Mouse (Mus musculus): ENCODE data around the gene Gm8362. TPM values are rescaled to one million over a fixed set of nuclear protein-coding genes. Genes with fewer than 3 reads are reported as not detected.
"Not testable (repeated sequence)": the region's sequence is repeated elsewhere in the genome, so short reads cannot be mapped to it uniquely, and the experiment has no call there.

Gm8362 gene
- not detected in 2 replicates for polyA plus RNA-seq (2016; fragmentation: Nextera tagmentation; extraction: Ambion mirVana)

DNA sequence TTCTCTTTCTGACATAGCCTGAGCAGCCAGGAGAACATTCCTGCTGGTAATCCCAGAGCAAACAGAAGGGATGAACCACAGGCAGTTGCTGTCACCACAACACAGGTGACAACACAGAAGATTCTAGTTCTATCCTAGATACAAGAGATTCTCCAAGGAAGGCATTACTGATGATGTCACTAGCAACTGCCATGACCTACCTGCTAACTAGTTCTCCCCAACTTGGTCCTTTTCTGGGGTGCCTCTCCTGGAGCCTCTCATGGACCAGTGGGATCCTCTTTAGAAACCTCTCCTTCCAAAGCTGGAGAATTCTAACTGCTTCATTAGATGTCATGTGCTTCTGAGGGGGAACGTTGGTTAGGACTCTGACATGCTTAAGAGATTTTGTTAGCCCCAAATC is at the start of gene Gm8362:
TSS of gene Gm8362 (minus strand) at position 101 of the 400 bp plus-strand sequence.
- not testable (repeated sequence) for H3K4me3 ChIP-seq; H3K4me1 ChIP-seq; H3K27ac ChIP-seq (replicated peaks); H3K36me3 ChIP-seq (replicated peaks); DNase-seq (ENCODE audit: low spot score); H3K9me3 ChIP-seq; H3K27me3 ChIP-seq (replicated peaks; ENCODE audit: low read depth, poor library complexity, severe bottlenecking)
- WGBS = 86% methylated on average over 1 of the region's 1 CpGs

GRCm38 (mm10) chr14:6823297-6823696 is 49.1 kb upstream of the Gm8362 start:
- H3K9me3 ChIP-seq; DNase-seq (ENCODE audit: low spot score); H3K27me3 ChIP-seq (replicated peaks; ENCODE audit: low read depth, poor library complexity, severe bottlenecking); H3K27ac ChIP-seq (replicated peaks); H3K36me3 ChIP-seq (replicated peaks); H3K4me3 ChIP-seq; H3K4me1 ChIP-seq: not testable (repeated sequence)
- WGBS = 86% methylated on average over 3 of the region's 3 CpGs

- not testable (repeated sequence) for DNase-seq (ENCODE audit: low spot score); H3K36me3 ChIP-seq (replicated peaks); H3K27ac ChIP-seq (replicated peaks); H3K9me3 ChIP-seq; H3K27me3 ChIP-seq (replicated peaks; ENCODE audit: low read depth, poor library complexity, severe bottlenecking); H3K4me1 ChIP-seq
- H3K4me3 ChIP-seq = peak overlapping the region; percentile 58
- WGBS = under 1% methylated on average over 5 of the region's 13 CpGs
Observed at GRCm38 (mm10) chr14:6757231-6757536, 17.0 kb downstream of the Gm8362 start.

DNA sequence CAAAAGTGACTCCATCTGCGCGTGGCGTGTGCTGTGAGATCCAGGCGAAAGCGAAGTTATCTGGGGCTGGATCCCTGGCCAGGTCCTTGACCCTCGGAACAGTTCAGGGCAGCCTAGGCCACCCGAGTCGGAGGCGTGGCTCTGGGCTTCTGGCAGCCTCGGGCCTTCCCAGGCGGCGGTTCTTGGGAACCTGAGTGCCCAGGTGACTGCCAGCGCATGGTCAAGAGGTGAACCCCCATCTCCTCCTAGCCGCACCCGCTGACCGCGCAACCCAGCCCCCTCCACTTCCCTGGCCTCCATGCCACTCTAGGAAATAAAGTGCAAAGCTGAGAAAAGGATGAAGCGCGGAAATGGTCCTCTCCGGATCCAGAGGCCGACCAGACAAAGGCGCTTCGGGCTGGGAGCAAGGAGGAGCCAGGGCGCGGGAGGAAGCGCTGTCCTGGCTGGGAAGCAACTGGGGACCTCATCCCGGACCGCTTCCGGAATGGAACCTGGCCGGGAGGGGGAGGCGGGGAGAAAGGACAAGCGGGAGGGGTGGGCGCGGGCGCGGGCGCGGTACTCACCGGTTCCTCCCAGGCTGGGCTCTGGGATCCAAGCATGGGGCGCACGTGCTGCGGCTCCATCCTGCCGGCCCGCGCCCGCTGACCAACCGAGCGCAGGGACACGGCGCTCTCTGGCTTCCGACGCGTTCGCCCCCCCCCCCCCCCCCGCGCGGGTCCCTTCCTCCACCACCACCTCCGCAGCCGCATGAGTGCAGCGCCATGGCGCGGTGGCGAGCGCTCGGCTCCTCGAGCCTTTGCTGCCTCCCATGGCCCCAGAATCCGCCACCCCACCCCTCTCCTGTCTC is 17.6 kb downstream of the Gm8362 start:
- under 1% methylated on average over 52 of the region's 67 CpGs for WGBS
- DNase-seq (ENCODE audit: low spot score) = peak; percentile 29

DNA sequence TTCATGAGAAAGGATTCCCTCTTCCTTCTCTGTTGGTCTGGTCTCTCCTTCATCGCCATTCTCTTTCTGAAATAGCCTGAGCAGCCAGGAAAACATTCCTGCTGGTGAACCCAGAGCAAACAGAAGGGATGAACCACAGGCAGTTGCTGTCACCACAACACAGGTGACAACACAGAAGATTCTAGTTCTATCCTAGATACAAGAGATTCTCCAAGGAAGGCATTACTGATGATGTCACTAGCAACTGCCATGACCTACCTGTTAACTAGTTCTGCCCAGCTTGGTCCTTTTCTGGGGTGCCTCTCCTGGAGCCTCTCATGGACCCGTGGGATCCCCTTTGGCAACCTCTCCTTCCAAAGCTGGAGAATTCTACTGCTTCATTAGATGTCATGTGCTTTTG is 32.0 kb downstream of the Gm8362 start, which contains the start of gene Gm3636:
TSS of gene Gm3636 (minus strand) at position 101 of the 400 bp plus-strand sequence.
- not testable (repeated sequence) for H3K9me3 ChIP-seq; H3K27me3 ChIP-seq (replicated peaks; ENCODE audit: low read depth, poor library complexity, severe bottlenecking); H3K27ac ChIP-seq (replicated peaks); DNase-seq (ENCODE audit: low spot score); H3K4me1 ChIP-seq; H3K36me3 ChIP-seq (replicated peaks); H3K4me3 ChIP-seq
- WGBS = no CpG with 5 or more reads among the region's 2 CpGs

More for the DNA sequence above, 17.6 kb downstream of the Gm8362 start:
- peak overlapping the region; percentile 58 for H3K4me3 ChIP-seq
- H3K4me1 ChIP-seq; H3K36me3 ChIP-seq (replicated peaks); H3K9me3 ChIP-seq; H3K27me3 ChIP-seq (replicated peaks; ENCODE audit: low read depth, poor library complexity, severe bottlenecking): not testable (repeated sequence)
- H3K27ac ChIP-seq (replicated peaks) = peak overlapping the region; percentile 83

- H3K27me3 ChIP-seq (replicated peaks; ENCODE audit: low read depth, poor library complexity, severe bottlenecking); H3K9me3 ChIP-seq; H3K36me3 ChIP-seq (replicated peaks); H3K4me3 ChIP-seq; DNase-seq (ENCODE audit: low spot score); H3K4me1 ChIP-seq; H3K27ac ChIP-seq (replicated peaks): not testable (repeated sequence)
- 68% methylated on average over 1 of the region's 2 CpGs for WGBS
Observed at GRCm38 (mm10) chr14:6720151-6720550, 54.1 kb downstream of the Gm8362 start, which contains the start of gene Gm8050. Gene Gm8050 (minus strand): TSS chr14:6720251.

Other genes with a start within 250 kb of the Gm8362 start
- gene Gm8356, start 237.1 kb downstream of the Gm8362 start, polyA plus RNA-seq (2016; fragmentation: Nextera tagmentation; extraction: Ambion mirVana) = not detected in 2 replicates
- 0.39 TPM in 1 of 2 replicates, not detected in the other for gene Gm3629, start 183.8 kb downstream of the Gm8362 start, polyA plus RNA-seq (2016; fragmentation: Nextera tagmentation; extraction: Ambion mirVana)
- gene Gm3460, start 152.0 kb downstream of the Gm8362 start, polyA plus RNA-seq (2016; fragmentation: Nextera tagmentation; extraction: Ambion mirVana) = not detected in 2 replicates
- gene Gm10251, start 90.2 kb downstream of the Gm8362 start, polyA plus RNA-seq (2016; fragmentation: Nextera tagmentation; extraction: Ambion mirVana) = not detected in 2 replicates
- not detected in 2 replicates for gene Gm8050, start 54.2 kb downstream of the Gm8362 start, polyA plus RNA-seq (2016; fragmentation: Nextera tagmentation; extraction: Ambion mirVana)
- gene Gm3636, start 32.1 kb downstream of the Gm8362 start, polyA plus RNA-seq (2016; fragmentation: Nextera tagmentation; extraction: Ambion mirVana) = 4.9 and 6.1 TPM in 2 replicates
- gene Gm3642, start 65.9 kb upstream of the Gm8362 start, polyA plus RNA-seq (2016; fragmentation: Nextera tagmentation; extraction: Ambion mirVana) = 0.09 TPM in 1 of 2 replicates, not detected in the other
- 1.9 and 2.2 TPM in 2 replicates for gene Gm3667, start 115.6 kb upstream of the Gm8362 start, polyA plus RNA-seq (2016; fragmentation: Nextera tagmentation; extraction: Ambion mirVana)
- not detected in 2 replicates for gene Gm6356, start 199.4 kb upstream of the Gm8362 start, polyA plus RNA-seq (2016; fragmentation: Nextera tagmentation; extraction: Ambion mirVana)

All from embryonic facial prominence, embryonic 10.5 days (tissue).